Mouse (Mus musculus) neural tube, embryonic 11.5 days (tissue): Measurements from ENCODE around the gene Angptl4. TPM values are rescaled to one million over a fixed set of nuclear protein-coding genes. Genes with fewer than 3 reads are reported as not detected.

Experiments used
- ATAC-seq: fragments of 200-750 bp; cut with Nextera tagmentation; 2 replicates; pipeline ENCODE4 v1.8.0; 2017; ENCODE audit warnings: moderate number of reproducible peaks, mild to moderate bottlenecking, moderate TSS enrichment, moderate library complexity; ENCODE audit not compliant: insufficient read depth, low FRiP score, low TSS enrichment
- DNase-seq: peaks from one replicate; pipeline ENCODE4 v3.0.0-alpha.2; 2015; ENCODE audit warnings: low spot score
- H3K27ac ChIP-seq: fragments of 300-500 bp; sonication (generic); 2 replicates; pipeline ENCODE4 v1.5.1; 2014; ENCODE audit warnings: low read depth, mild to moderate bottlenecking, low read length
- H3K27me3 ChIP-seq: fragments of 300-500 bp; sonication (generic); 2 replicates; pipeline ENCODE4 v1.6.1; 2014; ENCODE audit warnings: mild to moderate bottlenecking, low read length, mixed read lengths; ENCODE audit not compliant: control insufficient read depth, insufficient read depth
- H3K36me3 ChIP-seq: fragments of 300-500 bp; sonication (generic); 2 replicates; pipeline ENCODE4 v1.6.1; 2014; ENCODE audit warnings: mild to moderate bottlenecking, low read length, moderate library complexity, mixed read lengths; ENCODE audit not compliant: control insufficient read depth, insufficient read depth
- H3K4me1 ChIP-seq: fragments of 300-500 bp; sonication (generic); 2 replicates; pipeline ENCODE4 v1.6.1; 2014; ENCODE audit warnings: low read length, mixed read lengths; ENCODE audit not compliant: control insufficient read depth, insufficient read depth
- H3K4me2 ChIP-seq: fragments of 300-500 bp; sonication (generic); 2 replicates; pipeline ENCODE4 v1.6.1; 2014; ENCODE audit warnings: low read depth, mild to moderate bottlenecking, moderate library complexity
- H3K4me3 ChIP-seq: fragments of 300-500 bp; sonication (generic); 2 replicates; pipeline ENCODE4 v1.5.1; 2014; ENCODE audit warnings: low read depth, low read length
- H3K9ac ChIP-seq: fragments of 300-500 bp; sonication (generic); 2 replicates; pipeline ENCODE4 v1.6.1; 2014; ENCODE audit warnings: mild to moderate bottlenecking, low read length
- H3K9me3 ChIP-seq: fragments of 300-500 bp; sonication (generic); 2 replicates; pipeline ENCODE4 v1.6.1; 2016; ENCODE audit warnings: low read length; ENCODE audit not compliant: control insufficient read depth
- WGBS: fragments of 180-500 bp; shearing (Covaris S2); extraction: QIAGEN DNeasy Blood & Tissue Kit; methylation state at CpG from one replicate; pipeline ENCODE4 v1.1.7; 2014; 5-methylcytosine and 5-hydroxymethylcytosine counted together
- polyA plus RNA-seq: library from polyadenylated mRNA; unstranded; fragments of >200 nt; fragmentation: Nextera tagmentation; extraction: Ambion mirVana; gene quantifications from 2 replicates; pipeline ENCODE4 v1.2.1, GENCODE M21; 2014

Gene Angptl4
- polyA plus RNA-seq, 1 experiment from 2014 or later, result 14.9 TPM

- no peak overlapping the region for H3K27ac ChIP-seq
- H3K4me3 ChIP-seq, result no peak overlapping the region
- no peaks in the 10 kb centered on the region for H3K27me3 ChIP-seq
- ATAC-seq (no peak), DNase-seq (no peak)
- 89% methylated on average over 3 of the region's 3 CpGs for WGBS
- H3K36me3 ChIP-seq, result no peaks in the 10 kb centered on the region
- H3K4me1 ChIP-seq, result peaks cover 6% of the 10 kb centered on the region
- H3K4me2 ChIP-seq, result no peak overlapping the region
- no peaks in the 10 kb centered on the region for H3K9me3 ChIP-seq
- no peak overlapping the region for H3K9ac ChIP-seq
Measured at GRCm38 (mm10) chr17:33756108-33756790, 25.4 kb downstream of the Angptl4 start.

GRCm38 (mm10) chr17:33755418-33756107, 26.1 kb downstream of the Angptl4 start:
- no peak overlapping the region for H3K4me3 ChIP-seq
- H3K4me2 ChIP-seq, result no peak overlapping the region
- no peak overlapping the region for H3K9ac ChIP-seq
- H3K9me3 ChIP-seq, result no peaks in the 10 kb centered on the region
- no peaks in the 10 kb centered on the region for H3K36me3 ChIP-seq
- H3K27ac ChIP-seq, result no peak overlapping the region
- H3K4me1 ChIP-seq, result peaks cover 6% of the 10 kb centered on the region
- ATAC-seq (no peak), DNase-seq (no peak)
- 85% methylated on average over 10 of the region's 10 CpGs for WGBS
- no peaks in the 10 kb centered on the region for H3K27me3 ChIP-seq

GRCm38 (mm10) chr17:33754656-33755055, 27.0 kb downstream of the Angptl4 start:
- no peaks in the 10 kb centered on the region for H3K27me3 ChIP-seq
- WGBS, result 89% methylated on average over 1 of the region's 1 CpGs
- no peak overlapping the region for H3K27ac ChIP-seq
- no peak overlapping the region for H3K4me2 ChIP-seq
- H3K4me1 ChIP-seq, result peaks cover 6% of the 10 kb centered on the region
- DNase-seq (no peak), ATAC-seq (no peak)
- H3K9me3 ChIP-seq, result no peaks in the 10 kb centered on the region
- no peaks in the 10 kb centered on the region for H3K36me3 ChIP-seq
- H3K9ac ChIP-seq, result no peak overlapping the region
- H3K4me3 ChIP-seq, result no peak overlapping the region

- no peak for DNase-seq
- no peak for ATAC-seq
- Histone ChIP-seq H3K9me3 (no peaks in the 10 kb centered on the region), H3K4me2 (no peak overlapping the region), H3K4me1 (no peaks in the 10 kb centered on the region), H3K27ac (no peak overlapping the region), H3K4me3 (no peak overlapping the region), H3K36me3 (peaks cover 4% of the 10 kb centered on the region), H3K27me3 (no peaks in the 10 kb centered on the region), H3K9ac (no peak overlapping the region)
- WGBS, result 97% methylated on average over 2 of the region's 2 CpGs
Measured at GRCm38 (mm10) chr17:33752297-33752696, 29.3 kb downstream of the Angptl4 start.

GRCm38 (mm10) chr17:33751181-33751580, 30.4 kb downstream of the Angptl4 start:
- Histone ChIP-seq H3K4me1 (no peaks in the 10 kb centered on the region), H3K4me3 (no peak overlapping the region), H3K27ac (no peak overlapping the region), H3K9me3 (no peaks in the 10 kb centered on the region), H3K36me3 (peaks cover 6% of the 10 kb centered on the region), H3K4me2 (no peak overlapping the region), H3K27me3 (no peaks in the 10 kb centered on the region), H3K9ac (no peak overlapping the region)
- ATAC-seq, result no peak
- DNase-seq, result no peak

- Histone ChIP-seq H3K4me3 (no peak overlapping the region), H3K27me3 (no peaks in the 10 kb centered on the region), H3K36me3 (peaks cover 12% of the 10 kb centered on the region), H3K9me3 (no peaks in the 10 kb centered on the region), H3K9ac (no peak overlapping the region; the same call in 1 of the 2 replicates), H3K4me2 (no peak overlapping the region), H3K4me1 (no peaks in the 10 kb centered on the region), H3K27ac (no peak overlapping the region)
- no peak for ATAC-seq
- WGBS, result 93% methylated on average over 5 of the region's 5 CpGs
- no peak for DNase-seq
Measured at GRCm38 (mm10) chr17:33749451-33749850, 32.2 kb downstream of the Angptl4 start.

GRCm38 (mm10) chr17:33746011-33746410, 35.6 kb downstream of the Angptl4 start:
- Histone ChIP-seq H3K4me1 (no peaks in the 10 kb centered on the region), H3K4me2 (no peak overlapping the region), H3K4me3 (no peak overlapping the region), H3K27me3 (no peaks in the 10 kb centered on the region), H3K9me3 (no peaks in the 10 kb centered on the region), H3K27ac (no peak overlapping the region), H3K36me3 (peaks cover 12% of the 10 kb centered on the region), H3K9ac (no peak overlapping the region)
- WGBS, result 84% methylated on average over 2 of the region's 2 CpGs
- DNase-seq (no peak), ATAC-seq (no peak)

- Histone ChIP-seq H3K27me3 (no peaks in the 10 kb centered on the region), H3K4me3 (no peak overlapping the region), H3K9ac (no peak overlapping the region), H3K4me1 (no peaks in the 10 kb centered on the region), H3K4me2 (no peak overlapping the region), H3K36me3 (peaks cover 12% of the 10 kb centered on the region), H3K27ac (no peak overlapping the region), H3K9me3 (no peaks in the 10 kb centered on the region)
- ATAC-seq, result no peak
- WGBS, result 87% methylated on average over 5 of the region's 5 CpGs
- DNase-seq, result no peak
Measured at GRCm38 (mm10) chr17:33744686-33745384, 36.8 kb downstream of the Angptl4 start.
